Mouse (Mus musculus): ENCODE results near the gene Dusp11. TPM values are rescaled to one million over a fixed set of nuclear protein-coding genes. Genes with fewer than 3 reads are reported as not detected.
"Not testable (repeated sequence)": the region's sequence is repeated elsewhere in the genome, so short reads cannot be mapped to it uniquely, and the experiment has no call there.

Gene Dusp11
- total RNA-seq, 2 experiments from 2014 or later: 41.3 to 44.8 TPM

GRCm38 (mm10) chr6:85902303-85902702, 59.2 kb downstream of the Dusp11 start:
- no peak for DNase-seq
- intact Hi-C loops (cut with DNase I): no loop called here

- intact Hi-C loops (cut with DNase I); DNase-seq: not testable (repeated sequence)
Measured at GRCm38 (mm10) chr6:85898596-85899475, 62.6 kb downstream of the Dusp11 start.

GRCm38 (mm10) chr6:85895061-85895648, 66.3 kb downstream of the Dusp11 start:
- intact Hi-C loops (cut with DNase I): not testable (repeated sequence)
- DNase-seq: peak in 1 of 2 experiments; percentile 31

Other genes starting within 250 kb of the Dusp11 start
- gene Nat8f7, start 248.5 kb downstream of the Dusp11 start, total RNA-seq (2021): not detected
- under 1 TPM in 1 of 2 experiments, not detected in 1; 0.35 TPM for gene Nat8f3, start 195.9 kb downstream of the Dusp11 start, total RNA-seq (2021)
- gene Nat8f6, start 140.7 kb downstream of the Dusp11 start, total RNA-seq (2021): not detected
- gene Nat8f5, start 140.7 kb downstream of the Dusp11 start, total RNA-seq (2021): not detected
- gene Nat8, start 129.6 kb downstream of the Dusp11 start, total RNA-seq (2021): not detected
- not detected for gene Nat8f2, start 92.5 kb downstream of the Dusp11 start, total RNA-seq (2021)
- gene Nat8f4, start 56.8 kb downstream of the Dusp11 start, total RNA-seq (2021): under 1 TPM; 0.61 to 0.95 TPM
- 10 to 100 TPM; 10.9 to 13.2 TPM for gene Tprkb, start 49.8 kb downstream of the Dusp11 start, total RNA-seq (2021)
- gene Nat8f1, start 46.0 kb downstream of the Dusp11 start, total RNA-seq (2021): 1 to 10 TPM; 2.9 to 3.1 TPM
- gene Figla, start 54.5 kb upstream of the Dusp11 start, total RNA-seq (2021): not detected
- gene Add2, start 67.0 kb upstream of the Dusp11 start, total RNA-seq (2021): under 1 TPM; 0.16 to 0.64 TPM
- 1 to 10 TPM; 1.1 to 1.4 TPM for gene Tgfa, start 233.6 kb upstream of the Dusp11 start, total RNA-seq (2021)

Measured in heart, postnatal 36 days (tissue).